26 mouse cellular contexts compared by ENCODE assay signal in genomic region chr14:102820663-102821062, GRCm38 (mm10).
"Had no signal": no experiment of that assay in that cellular context is flagged by ENCODE, and none has a peak within 500 bp of the region (broad histone marks: within the 10 kb centered on the region; RNA-seq: fewer than 3 reads in every experiment).

No protein-coding gene starts in this region.

- ATAC-seq: forebrain, embryonic 13.5 days; forebrain, embryonic 14.5 days; forebrain, embryonic 15.5 days; forebrain, embryonic 16.5 days; forebrain, postnatal 0 days had no signal

- H3K9me3 ChIP-seq: embryonic facial prominence, embryonic 10.5 days; embryonic facial prominence, embryonic 12.5 days; embryonic facial prominence, embryonic 13.5 days; embryonic facial prominence, embryonic 15.5 days; forebrain, embryonic 10.5 days; forebrain, embryonic 12.5 days; forebrain, embryonic 13.5 days; forebrain, embryonic 15.5 days had no signal

- H3K9ac ChIP-seq: embryonic facial prominence, embryonic 12.5 days; embryonic facial prominence, embryonic 13.5 days; embryonic facial prominence, embryonic 15.5 days; forebrain, embryonic 12.5 days; forebrain, embryonic 13.5 days; forebrain, embryonic 15.5 days; forebrain, postnatal 0 days had no signal

- H3K27me3 ChIP-seq: embryonic facial prominence, embryonic 12.5 days; embryonic facial prominence, embryonic 13.5 days; embryonic facial prominence, embryonic 15.5 days; forebrain, embryonic 12.5 days; forebrain, embryonic 13.5 days; forebrain, embryonic 15.5 days had no signal

- H3K4me1 ChIP-seq: embryonic facial prominence, embryonic 10.5 days; embryonic facial prominence, embryonic 12.5 days; embryonic facial prominence, embryonic 13.5 days; embryonic facial prominence, embryonic 15.5 days; forebrain, embryonic 10.5 days; forebrain, embryonic 12.5 days; forebrain, embryonic 13.5 days; forebrain, embryonic 15.5 days had no signal

- H3K27ac ChIP-seq: embryonic facial prominence, embryonic 10.5 days; embryonic facial prominence, embryonic 12.5 days; embryonic facial prominence, embryonic 13.5 days; embryonic facial prominence, embryonic 15.5 days; forebrain, embryonic 10.5 days; forebrain, embryonic 12.5 days; forebrain, embryonic 13.5 days; forebrain, embryonic 15.5 days; gastrocnemius, adult 2 months; heart, adult 2 months had no signal

- H3K36me3 ChIP-seq: embryonic facial prominence, embryonic 10.5 days; embryonic facial prominence, embryonic 12.5 days; embryonic facial prominence, embryonic 13.5 days; embryonic facial prominence, embryonic 15.5 days; forebrain, embryonic 10.5 days; forebrain, embryonic 12.5 days; forebrain, embryonic 15.5 days had no signal

- H3K4me3 ChIP-seq: embryonic facial prominence, embryonic 10.5 days; embryonic facial prominence, embryonic 12.5 days; embryonic facial prominence, embryonic 13.5 days; embryonic facial prominence, embryonic 15.5 days; erythroblast, embryonic 14.5 days; forebrain, embryonic 10.5 days; forebrain, embryonic 12.5 days; forebrain, embryonic 13.5 days; forebrain, embryonic 15.5 days; gastrocnemius, adult 2 months; heart, adult 2 months had no signal

- DNase-seq: cerebellum, adult 8-10 months; cerebellum, adult 9-10 months; cerebellum, adult 9-11 months; cerebellum, postnatal 10 days; cerebellum, postnatal 14 days; cerebellum, postnatal 25 days; cerebellum, postnatal 36 days; embryo, embryonic 11 days; forebrain, postnatal 0 days; gastrocnemius, adult 2 months; gastrocnemius, postnatal 10 days; gastrocnemius, postnatal 25 days; gastrocnemius, postnatal 36 days; heart, adult 18-20 months; heart, adult 2 months had no signal

- H3K4me2 ChIP-seq: embryonic facial prominence, embryonic 12.5 days; embryonic facial prominence, embryonic 13.5 days; embryonic facial prominence, embryonic 15.5 days; forebrain, embryonic 12.5 days; forebrain, embryonic 13.5 days; forebrain, embryonic 15.5 days had no signal
